Mouse (Mus musculus): Measurements from ENCODE around the gene Olfr203.
A peak's percentile ranks its signal among the peaks of the same experiment; 100 is the strongest.
"Not testable (repeated sequence)": the region's sequence is repeated elsewhere in the genome, so short reads cannot be mapped to it uniquely, and the experiment has no call there.

Gene Olfr203

DNA sequence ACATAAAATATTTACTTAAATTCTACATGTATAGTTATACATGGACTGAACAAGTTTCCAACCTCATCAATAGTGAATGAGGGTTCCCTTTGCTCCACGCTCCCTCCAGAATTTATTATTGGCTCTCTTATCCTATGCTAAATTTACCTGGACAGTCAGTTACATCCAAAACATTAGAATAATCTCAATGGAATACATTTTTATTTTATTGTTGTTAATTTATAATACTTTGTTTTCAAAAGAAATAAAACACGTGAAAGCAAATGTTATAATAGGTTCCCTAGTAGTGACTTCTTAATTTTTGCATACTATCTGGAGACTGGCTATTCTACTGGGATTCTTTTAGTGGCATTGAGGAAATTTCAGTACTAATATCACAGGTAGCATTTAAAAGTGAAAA, at the start of gene Olfr203:
Gene Olfr203, plus strand, starts transcription at position 301 of the 400 bp plus-strand sequence.
- no peak for DNase-seq (ENCODE audit: low spot score)

DNA sequence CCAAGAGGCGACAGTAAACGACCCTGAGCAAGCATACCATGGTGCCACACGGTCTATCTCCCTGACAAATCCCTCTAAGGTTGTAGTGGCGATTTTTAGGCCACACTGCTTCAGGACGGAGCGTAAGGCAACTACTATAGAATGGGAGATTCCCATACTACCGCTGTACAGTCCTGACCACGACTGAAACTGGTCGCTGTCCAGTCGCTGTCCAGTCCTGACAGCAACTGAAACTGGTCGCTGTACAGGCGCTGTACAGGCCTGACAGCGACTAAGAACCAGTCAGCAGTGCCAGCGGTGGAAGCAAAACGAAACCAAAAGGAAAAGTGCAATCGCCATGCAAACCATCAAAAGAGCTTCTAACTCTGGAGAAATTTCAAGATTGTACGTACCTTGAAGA, 49.0 kb upstream of the Olfr203 start:
- no peak for DNase-seq (ENCODE audit: low spot score)

- DNase-seq (ENCODE audit: low spot score) = not testable (repeated sequence)
Measured at GRCm38 (mm10) chr16:59269097-59269496, 29.6 kb upstream of the Olfr203 start.

DNA sequence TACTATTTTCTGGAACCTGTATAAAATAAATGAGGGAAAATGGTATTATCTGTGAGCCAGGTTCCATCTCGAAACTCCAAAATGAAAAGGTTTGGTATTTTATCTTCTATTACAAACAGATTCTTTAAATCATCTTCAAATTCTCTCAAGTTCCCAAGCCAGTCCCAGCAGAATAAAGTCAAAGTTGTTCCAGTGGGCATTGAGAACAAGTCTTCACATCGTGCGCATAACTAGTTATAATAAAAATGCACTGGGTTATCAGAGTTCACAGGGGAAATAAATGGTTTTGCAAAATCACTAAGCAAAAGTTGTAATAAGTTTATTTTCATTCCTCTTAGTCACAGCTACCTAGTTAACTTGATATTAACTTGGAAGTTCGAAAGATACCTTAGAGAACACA, 26.1 kb upstream of the Olfr203 start, which contains the start of gene Olfr201:
Gene Olfr201, minus strand, starts transcription at position 101 of the 400 bp plus-strand sequence.
- not testable (repeated sequence) for DNase-seq (ENCODE audit: low spot score)

DNA sequence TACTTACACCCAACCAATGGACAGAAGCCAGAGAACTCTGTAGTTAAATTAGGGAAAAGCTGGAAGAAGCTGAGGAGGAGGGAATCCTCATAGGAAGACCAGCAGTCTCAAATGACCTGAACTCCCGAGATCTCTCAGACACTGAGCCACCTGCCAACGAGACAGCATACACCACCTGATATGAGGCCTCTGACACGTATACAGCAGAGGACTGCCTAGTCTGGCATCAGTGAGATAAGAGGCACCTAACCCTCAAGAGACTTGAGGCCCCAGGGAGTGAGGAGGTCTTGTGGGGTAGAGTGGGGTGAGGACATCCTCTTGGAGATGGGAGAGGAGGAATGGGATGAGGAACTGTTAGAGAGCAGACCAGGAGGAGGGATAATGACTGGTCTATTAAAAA, 18.1 kb upstream of the Olfr203 start:
- peak; percentile 27 for DNase-seq (ENCODE audit: low spot score)

DNA sequence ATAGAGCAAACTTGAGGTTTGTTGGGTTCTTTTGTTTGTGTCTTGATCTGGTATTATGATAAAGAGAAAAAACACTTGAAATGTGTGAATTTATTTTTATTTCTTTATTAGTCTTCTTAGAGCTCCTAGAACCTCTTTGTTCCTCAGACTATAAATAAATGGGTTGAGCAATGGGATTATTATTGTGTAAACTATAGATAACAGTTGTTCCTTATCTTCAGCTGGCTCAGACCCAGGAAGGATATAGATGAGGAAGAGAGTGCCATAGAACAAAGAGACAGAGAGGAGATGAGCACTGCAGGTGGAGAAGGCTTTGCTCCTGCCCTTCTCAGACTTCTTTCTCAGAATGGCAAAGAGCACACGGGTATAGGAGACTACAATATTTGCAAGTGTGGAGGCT, 15.2 kb upstream of the Olfr203 start:
- DNase-seq (ENCODE audit: low spot score) = no peak

DNA sequence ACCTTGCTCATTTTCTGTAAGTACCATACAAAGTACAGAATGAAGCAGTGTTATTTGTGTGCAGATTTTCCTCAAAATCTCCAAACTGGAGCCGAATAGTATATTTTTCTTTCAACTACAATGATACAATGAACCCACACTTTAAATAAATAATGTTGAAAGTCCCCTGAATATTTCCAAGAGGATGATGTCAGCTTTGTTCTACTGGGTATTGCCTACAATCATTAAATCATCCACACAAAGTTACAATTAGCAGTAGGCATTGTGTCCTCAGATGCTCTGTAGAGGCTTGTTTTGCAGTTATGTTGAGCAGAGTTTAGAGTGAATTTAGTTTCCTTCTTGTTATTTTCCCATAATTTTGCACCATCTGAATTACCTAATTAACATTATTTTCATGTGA, 12.0 kb upstream of the Olfr203 start, which contains the start of gene Olfr202:
Gene Olfr202, minus strand, starts transcription at position 101 of the 400 bp plus-strand sequence.
- DNase-seq (ENCODE audit: low spot score) = no peak

DNA sequence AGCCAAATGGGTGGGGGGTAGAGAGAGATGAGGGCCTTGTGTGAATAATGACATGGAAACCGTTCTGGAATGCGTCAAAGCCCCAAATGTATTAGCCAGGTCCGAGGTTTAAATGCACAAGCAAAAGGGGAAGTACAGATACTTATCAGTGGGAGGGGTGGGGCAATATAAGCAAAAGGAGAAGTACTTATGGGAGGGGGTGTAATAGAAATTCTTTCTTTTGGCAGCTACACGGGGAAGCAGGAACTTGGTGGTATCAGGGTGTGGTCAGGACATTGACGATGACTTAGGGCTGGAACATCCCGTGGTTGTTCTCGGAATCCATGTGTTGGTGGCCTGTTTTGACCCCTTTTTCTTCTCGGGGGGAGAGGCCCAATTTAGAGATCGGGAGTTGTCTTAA, 11.1 kb upstream of the Olfr203 start:
- not testable (repeated sequence) for DNase-seq (ENCODE audit: low spot score)

GRCm38 (mm10) chr16:59318148-59318547, 19.5 kb downstream of the Olfr203 start, which contains the start of gene Olfr204:
Gene Olfr204, minus strand, starts transcription at chr16:59318248.
- no peak for DNase-seq (ENCODE audit: low spot score)

- not testable (repeated sequence) for DNase-seq (ENCODE audit: low spot score)
Measured at GRCm38 (mm10) chr16:59323262-59323661, 24.6 kb downstream of the Olfr203 start.

GRCm38 (mm10) chr16:59331038-59331437, 32.4 kb downstream of the Olfr203 start, which contains the start of gene Olfr205:
Gene Olfr205, minus strand, starts transcription at chr16:59331138.
- no peak for DNase-seq (ENCODE audit: low spot score)

- no peak for DNase-seq (ENCODE audit: low spot score)
Measured at GRCm38 (mm10) chr16:59349146-59349545, 50.5 kb downstream of the Olfr203 start, which contains the start of gene Olfr206. Gene Olfr206, minus strand, starts transcription at chr16:59349246.
